Mouse (Mus musculus) frontal cortex, postnatal 10 days (tissue): ENCODE measurements around the gene Per2.

Experiments used
- DNase-seq, 2 experiments: peaks; one replicate each; pipeline ENCODE4 v3.0.0; 2022; ENCODE audit warnings: low spot score in 2 of 2, mixed read lengths in 1 of 2

The Per2 gene

GRCm38 (mm10) chr1:91435606-91436130 is 23.5 kb downstream of the Per2 start:
- no peak for DNase-seq

- no peak for DNase-seq
These were observed 24.2 kb downstream of the Per2 start for GRCm38 (mm10) chr1:91434905-91435304.

- DNase-seq = no peak
These were observed 28.4 kb downstream of the Per2 start for GRCm38 (mm10) chr1:91430761-91431160.

GRCm38 (mm10) chr1:91429212-91429611 is 29.9 kb downstream of the Per2 start:
- no peak for DNase-seq

- DNase-seq = peak in 1 of 2 experiments; percentile 73
These were observed 30.5 kb downstream of the Per2 start for GRCm38 (mm10) chr1:91428614-91429013.

GRCm38 (mm10) chr1:91426397-91426796 is 32.7 kb downstream of the Per2 start:
- no peak for DNase-seq

GRCm38 (mm10) chr1:91420601-91421065 is 38.5 kb downstream of the Per2 start:
- no peak for DNase-seq

- DNase-seq = no peak
These were observed 39.1 kb downstream of the Per2 start for GRCm38 (mm10) chr1:91419862-91420600.

GRCm38 (mm10) chr1:91417991-91418390 is 41.1 kb downstream of the Per2 start:
- no peak for DNase-seq

- DNase-seq = no peak
These were observed 43.8 kb downstream of the Per2 start for GRCm38 (mm10) chr1:91415311-91415710.

- no peak for DNase-seq
These were observed 44.2 kb downstream of the Per2 start for GRCm38 (mm10) chr1:91414903-91415302.

- peak; percentile 68 to 76 for DNase-seq
These were observed 45.1 kb downstream of the Per2 start, which contains the start of gene Hes6 for GRCm38 (mm10) chr1:91413898-91414594. Gene Hes6, minus strand, starts transcription at chr1:91414038.

GRCm38 (mm10) chr1:91413536-91413897 is 45.6 kb downstream of the Per2 start:
- DNase-seq = no peak

GRCm38 (mm10) chr1:91413030-91413506 is 46.1 kb downstream of the Per2 start:
- DNase-seq = peak; percentile 92 to 94

GRCm38 (mm10) chr1:91412286-91413029 is 46.7 kb downstream of the Per2 start:
- peak in 1 of 2 experiments; percentile 25 for DNase-seq

GRCm38 (mm10) chr1:91411631-91412285 is 47.4 kb downstream of the Per2 start:
- DNase-seq = no peak

GRCm38 (mm10) chr1:91407819-91408218 is 51.3 kb downstream of the Per2 start:
- no peak for DNase-seq

GRCm38 (mm10) chr1:91405406-91406169 is 53.5 kb downstream of the Per2 start:
- no peak for DNase-seq

GRCm38 (mm10) chr1:91404976-91405375 is 54.1 kb downstream of the Per2 start:
- no peak for DNase-seq

GRCm38 (mm10) chr1:91398260-91399062 is 60.7 kb downstream of the Per2 start, which contains the start of gene Ilkap:
Gene Ilkap, minus strand, starts transcription at chr1:91398815.
- DNase-seq = peak; percentile 70 to 77
